Comparison of ENCODE assay signal across 9 mouse cellular contexts in genomic region chr6:30736372-30736762, GRCm38 (mm10). TPM values are rescaled to one million over a fixed set of nuclear protein-coding genes. Genes with fewer than 3 reads are reported as not detected.
DNase-seq lines count a peak whose midpoint lies in the region; ATAC-seq and TF ChIP-seq lines count a peak whose summit lies in the region.
"Had no signal": no experiment of that assay in that cellular context is flagged by ENCODE, and none has a peak within 500 bp of the region (broad histone marks: within the 10 kb centered on the region; RNA-seq: fewer than 3 reads in every experiment).

No protein-coding gene starts in this region.

- H3K9me3 ChIP-seq in hindbrain, embryonic 12.5 days (replicated peaks), result peaks cover 41% of the 10 kb centered on the region

- H3K27me3 ChIP-seq in hindbrain, embryonic 12.5 days, result no peaks in the 10 kb centered on the region

- H3K4me1 ChIP-seq in hindbrain, embryonic 12.5 days, result peaks cover 22% of the 10 kb centered on the region
- H3K4me1 ChIP-seq: liver, embryonic 15.5 days had no signal

- peak; percentile 21; the same call in 1 of the 2 replicates for ATAC-seq in hindbrain, embryonic 12.5 days (ENCODE audit: low FRiP score)

- H3K4me2 ChIP-seq in hindbrain, embryonic 12.5 days (replicated peaks), result peak overlapping the region; percentile 50

- no peak for TF ChIP-seq POLR2A in brain, embryonic 14.5 days (IDR thresholded peaks at IDR 0.05; ENCODE audit: borderline replicate concordance, extremely low read depth, insufficient read depth, insufficient read length, poor library complexity, severe bottlenecking)

- H3K36me3 ChIP-seq in hindbrain, embryonic 12.5 days, result no peaks in the 10 kb centered on the region
- H3K36me3 ChIP-seq: liver, embryonic 15.5 days had no signal

- 58% methylated on average over 13 of the region's 13 CpGs for WGBS in hindbrain, embryonic 12.5 days

- H3K27ac ChIP-seq in hindbrain, embryonic 12.5 days, result peak overlapping the region; percentile 82
- H3K27ac ChIP-seq: liver, embryonic 15.5 days had no signal

- DNase-seq in cerebellum, adult 9-11 months, result peak; percentile 19
- no peak for DNase-seq in cerebellum, adult 11 months
- peak; percentile 84 for DNase-seq in brain, embryonic 14.5 days (ENCODE audit: low read depth)
- peak; percentile 83 for DNase-seq in mesoderm, embryonic 11.5 days (ENCODE audit: low read depth, low spot score)
- no peak for DNase-seq in layer of hippocampus, adult 11-12 months (ENCODE audit: low spot score)
- DNase-seq in urinary bladder, adult 2 months (ENCODE audit: low spot score), result no peak
- DNase-seq in frontal cortex, postnatal 25 days (ENCODE audit: low spot score in 2 of 2), result no peak

- no peak overlapping the region; the same call in 1 of the 2 replicates for H3K4me3 ChIP-seq in hindbrain, embryonic 12.5 days
- H3K4me3 ChIP-seq: liver, embryonic 15.5 days had no signal

- H3K9ac ChIP-seq in hindbrain, embryonic 12.5 days, result no peak overlapping the region
- H3K9ac ChIP-seq: liver, embryonic 15.5 days had no signal

- TF ChIP-seq CTCF in brain, embryonic 14.5 days (IDR thresholded peaks at IDR 0.05; ENCODE audit: borderline replicate concordance, extremely low read depth, insufficient read depth, insufficient read length), result no peak

RNA-seq across cellular contexts. Expression of gene Mest, which starts 13.0 kb away (rescaled TPM):
- polyA plus RNA-seq in brain, embryonic 14.5 days (2012; rRNA removed), result 533 and 604 TPM in 2 replicates
- 763 and 927 TPM in 2 replicates for polyA plus RNA-seq in hindbrain, embryonic 12.5 days (2016; fragmentation: Nextera tagmentation; extraction: Ambion mirVana)
- 4.7 and 5.1 TPM in 2 replicates for polyA plus RNA-seq in urinary bladder, adult 2 months (2012; rRNA removed)

RNA-seq across cellular contexts. Expression of gene Cep41, which starts 42.8 kb away (rescaled TPM):
- 16.1 and 19.5 TPM in 2 replicates for polyA plus RNA-seq in brain, embryonic 14.5 days (2012; rRNA removed)
- polyA plus RNA-seq in hindbrain, embryonic 12.5 days (2016; fragmentation: Nextera tagmentation; extraction: Ambion mirVana), result 20.5 and 21.9 TPM in 2 replicates
- polyA plus RNA-seq in urinary bladder, adult 2 months (2012; rRNA removed), result 5.7 and 7.1 TPM in 2 replicates

Comparison
In these comparisons a context has a peak if more than half of its experiments do, and no peak if none do; other contexts are left out.
1. DNase-seq: peak in cerebellum, adult 9-11 months (single experiment), brain, embryonic 14.5 days (single experiment) and mesoderm, embryonic 11.5 days (single experiment); none in cerebellum, adult 11 months (single experiment), layer of hippocampus, adult 11-12 months (single experiment), urinary bladder, adult 2 months (single experiment) and frontal cortex, postnatal 25 days (0 of 2).
2. RNA of gene Mest, which starts 13.0 kb away (polyA plus RNA-seq): 763 to 927 TPM in hindbrain, embryonic 12.5 days and 533 to 604 TPM in brain, embryonic 14.5 days; 4.7 to 5.1 TPM in urinary bladder, adult 2 months; every median in the first group is over 10 times any median in the second.